Mouse (Mus musculus): ENCODE measurements around the gene Fgfbp3. TPM values are rescaled to one million over a fixed set of nuclear protein-coding genes. Genes with fewer than 3 reads are reported as not detected.

Fgfbp3 gene
- polyA plus RNA-seq, 1 experiment from 2014 or later: 91.9 TPM

- peak overlapping the region; percentile 65 for H3K9ac ChIP-seq (replicated peaks)
- H3K27ac ChIP-seq (replicated peaks): peak overlapping the region; percentile 91
- H3K4me2 ChIP-seq: peak overlapping the region; percentile 70
- peaks cover 19% of the 10 kb centered on the region for H3K4me1 ChIP-seq
- WGBS: 1% methylated on average over 26 of the region's 26 CpGs
- H3K9me3 ChIP-seq (replicated peaks): no peaks in the 10 kb centered on the region
- ATAC-seq (ENCODE audit: low FRiP score): no peak
- peak overlapping the region; percentile 66 for H3K4me3 ChIP-seq (replicated peaks)
- no peaks in the 10 kb centered on the region for H3K27me3 ChIP-seq (replicated peaks)
- no peaks in the 10 kb centered on the region for H3K36me3 ChIP-seq
Measured at GRCm38 (mm10) chr19:36926553-36927236, 7.3 kb upstream of the Fgfbp3 start.

- peak; percentile 97 for ATAC-seq (ENCODE audit: low FRiP score)
- WGBS: under 1% methylated on average over 95 of the region's 98 CpGs
Measured at GRCm38 (mm10) chr19:36925671-36926552, 6.5 kb upstream of the Fgfbp3 start, which contains the start of gene Btaf1. TSS of gene Btaf1 (plus strand) at chr19:36926079.

GRCm38 (mm10) chr19:36922936-36923335 is 3.5 kb upstream of the Fgfbp3 start:
- peaks cover 22% of the 10 kb centered on the region for H3K4me1 ChIP-seq
- no peak overlapping the region for H3K4me2 ChIP-seq
- H3K27me3 ChIP-seq (replicated peaks): no peaks in the 10 kb centered on the region
- no peaks in the 10 kb centered on the region for H3K9me3 ChIP-seq (replicated peaks)
- WGBS: 55% methylated on average over 3 of the region's 3 CpGs
- H3K36me3 ChIP-seq: no peaks in the 10 kb centered on the region
- H3K9ac ChIP-seq (replicated peaks): no peak overlapping the region
- no peak for ATAC-seq (ENCODE audit: low FRiP score)
- H3K27ac ChIP-seq (replicated peaks): no peak overlapping the region
- H3K4me3 ChIP-seq (replicated peaks): no peak overlapping the region

More at GRCm38 (mm10) chr19:36925671-36926552, 6.5 kb upstream of the Fgfbp3 start, which contains the start of gene Btaf1:
- no peaks in the 10 kb centered on the region for H3K36me3 ChIP-seq
- H3K27ac ChIP-seq (replicated peaks): peak within 1 kb of the TSS; percentile 91
- H3K4me3 ChIP-seq (replicated peaks): peak within 1 kb of the TSS; percentile 66
- no peaks in the 10 kb centered on the region for H3K27me3 ChIP-seq (replicated peaks)
- no peaks in the 10 kb centered on the region for H3K9me3 ChIP-seq (replicated peaks)
- H3K4me1 ChIP-seq: peaks cover 19% of the 10 kb centered on the region
- H3K9ac ChIP-seq (replicated peaks): peak within 1 kb of the TSS; percentile 65
- H3K4me2 ChIP-seq: peak within 1 kb of the TSS; percentile 93

GRCm38 (mm10) chr19:36922015-36922414 is 2.6 kb upstream of the Fgfbp3 start:
- Histone ChIP-seq H3K27me3 (replicated peaks) (no peaks in the 10 kb centered on the region), H3K27ac (replicated peaks) (no peak overlapping the region), H3K36me3 (no peaks in the 10 kb centered on the region), H3K4me3 (replicated peaks) (no peak overlapping the region), H3K4me2 (no peak overlapping the region), H3K4me1 (peaks cover 17% of the 10 kb centered on the region), H3K9me3 (replicated peaks) (no peaks in the 10 kb centered on the region), H3K9ac (replicated peaks) (no peak overlapping the region)
- ATAC-seq (ENCODE audit: low FRiP score): no peak
- 54% methylated on average over 2 of the region's 2 CpGs for WGBS

GRCm38 (mm10) chr19:36918441-36919301 is 744 bp downstream of the Fgfbp3 start:
- H3K9ac ChIP-seq (replicated peaks): peak overlapping the region; percentile 81
- ATAC-seq (ENCODE audit: low FRiP score): peak; percentile 90
- H3K4me3 ChIP-seq (replicated peaks): peak overlapping the region; percentile 81
- H3K36me3 ChIP-seq: no peaks in the 10 kb centered on the region
- H3K4me1 ChIP-seq: peaks cover 15% of the 10 kb centered on the region
- no peaks in the 10 kb centered on the region for H3K27me3 ChIP-seq (replicated peaks)
- no peaks in the 10 kb centered on the region for H3K9me3 ChIP-seq (replicated peaks)
- WGBS: under 1% methylated on average over 85 of the region's 85 CpGs
- H3K27ac ChIP-seq (replicated peaks): peak overlapping the region; percentile 90
- H3K4me2 ChIP-seq: peak overlapping the region; percentile 72

- 94% methylated on average over 1 of the region's 1 CpGs for WGBS
- Histone ChIP-seq H3K9ac (replicated peaks) (no peak overlapping the region), H3K36me3 (no peaks in the 10 kb centered on the region), H3K4me3 (replicated peaks) (0 out of 2 replicates have a peak overlapping the region, but pooled peaks have one; percentile 4), H3K4me2 (peak overlapping the region; percentile 30), H3K27me3 (replicated peaks) (no peaks in the 10 kb centered on the region), H3K4me1 (peaks cover 15% of the 10 kb centered on the region), H3K27ac (replicated peaks) (no peak overlapping the region), H3K9me3 (replicated peaks) (no peaks in the 10 kb centered on the region)
- no peak for ATAC-seq (ENCODE audit: low FRiP score)
Measured at GRCm38 (mm10) chr19:36916876-36917389, 2.5 kb downstream of the Fgfbp3 start.

GRCm38 (mm10) chr19:36916206-36916605 is 3.2 kb downstream of the Fgfbp3 start:
- Histone ChIP-seq H3K4me2 (no peak overlapping the region), H3K27me3 (replicated peaks) (peaks cover 3% of the 10 kb centered on the region; the same call in 1 of the 2 replicates), H3K4me1 (peaks cover 15% of the 10 kb centered on the region), H3K4me3 (replicated peaks) (no peak overlapping the region), H3K9ac (replicated peaks) (no peak overlapping the region), H3K36me3 (no peaks in the 10 kb centered on the region), H3K27ac (replicated peaks) (peak overlapping the region; percentile 58; the same call in 1 of the 2 replicates), H3K9me3 (replicated peaks) (no peaks in the 10 kb centered on the region)
- ATAC-seq (ENCODE audit: low FRiP score): no peak
- 64% methylated on average over 4 of the region's 4 CpGs for WGBS

GRCm38 (mm10) chr19:36913064-36913463 is 6.4 kb downstream of the Fgfbp3 start:
- Histone ChIP-seq H3K9me3 (replicated peaks) (no peaks in the 10 kb centered on the region), H3K27me3 (replicated peaks) (peaks cover 3% of the 10 kb centered on the region; the same call in 1 of the 2 replicates), H3K4me3 (replicated peaks) (no peak overlapping the region), H3K4me2 (no peak overlapping the region), H3K4me1 (peaks cover 18% of the 10 kb centered on the region), H3K36me3 (no peaks in the 10 kb centered on the region), H3K27ac (replicated peaks) (no peak overlapping the region), H3K9ac (replicated peaks) (0 out of 2 replicates have a peak overlapping the region, but pooled peaks have one; percentile 14)
- ATAC-seq (ENCODE audit: low FRiP score): no peak
- WGBS: 47% methylated on average over 7 of the region's 7 CpGs

- no peak overlapping the region for H3K4me3 ChIP-seq (replicated peaks)
- peaks cover 3% of the 10 kb centered on the region; the same call in 1 of the 2 replicates for H3K27me3 ChIP-seq (replicated peaks)
- peak overlapping the region; percentile 33; the same call in 1 of the 2 replicates for H3K27ac ChIP-seq (replicated peaks)
- ATAC-seq (ENCODE audit: low FRiP score): peak; percentile 78
- WGBS: 11% methylated on average over 12 of the region's 12 CpGs
- no peaks in the 10 kb centered on the region for H3K9me3 ChIP-seq (replicated peaks)
- H3K4me2 ChIP-seq: peak overlapping the region; percentile 15; the same call in 1 of the 2 replicates
- peaks cover 6% of the 10 kb centered on the region; the same call in 1 of the 2 replicates for H3K4me1 ChIP-seq
- H3K36me3 ChIP-seq: no peaks in the 10 kb centered on the region
- H3K9ac ChIP-seq (replicated peaks): no peak overlapping the region
Measured at GRCm38 (mm10) chr19:36910424-36911045, 8.9 kb downstream of the Fgfbp3 start.

- peak overlapping the region; percentile 33; the same call in 1 of the 2 replicates for H3K27ac ChIP-seq (replicated peaks)
- no peak overlapping the region for H3K9ac ChIP-seq (replicated peaks)
- no peaks in the 10 kb centered on the region for H3K9me3 ChIP-seq (replicated peaks)
- H3K4me2 ChIP-seq: no peak overlapping the region
- 27% methylated on average over 9 of the region's 9 CpGs for WGBS
- H3K4me3 ChIP-seq (replicated peaks): no peak overlapping the region
- H3K36me3 ChIP-seq: no peaks in the 10 kb centered on the region
- no peak for ATAC-seq (ENCODE audit: low FRiP score)
- peaks cover 7% of the 10 kb centered on the region; the same call in 1 of the 2 replicates for H3K4me1 ChIP-seq
- peaks cover 3% of the 10 kb centered on the region; the same call in 1 of the 2 replicates for H3K27me3 ChIP-seq (replicated peaks)
Measured at GRCm38 (mm10) chr19:36909676-36910292, 9.6 kb downstream of the Fgfbp3 start.

All from neural tube, embryonic 15.5 days (tissue).